Mouse (Mus musculus): ENCODE data around the gene Jmjd8.

DNA sequence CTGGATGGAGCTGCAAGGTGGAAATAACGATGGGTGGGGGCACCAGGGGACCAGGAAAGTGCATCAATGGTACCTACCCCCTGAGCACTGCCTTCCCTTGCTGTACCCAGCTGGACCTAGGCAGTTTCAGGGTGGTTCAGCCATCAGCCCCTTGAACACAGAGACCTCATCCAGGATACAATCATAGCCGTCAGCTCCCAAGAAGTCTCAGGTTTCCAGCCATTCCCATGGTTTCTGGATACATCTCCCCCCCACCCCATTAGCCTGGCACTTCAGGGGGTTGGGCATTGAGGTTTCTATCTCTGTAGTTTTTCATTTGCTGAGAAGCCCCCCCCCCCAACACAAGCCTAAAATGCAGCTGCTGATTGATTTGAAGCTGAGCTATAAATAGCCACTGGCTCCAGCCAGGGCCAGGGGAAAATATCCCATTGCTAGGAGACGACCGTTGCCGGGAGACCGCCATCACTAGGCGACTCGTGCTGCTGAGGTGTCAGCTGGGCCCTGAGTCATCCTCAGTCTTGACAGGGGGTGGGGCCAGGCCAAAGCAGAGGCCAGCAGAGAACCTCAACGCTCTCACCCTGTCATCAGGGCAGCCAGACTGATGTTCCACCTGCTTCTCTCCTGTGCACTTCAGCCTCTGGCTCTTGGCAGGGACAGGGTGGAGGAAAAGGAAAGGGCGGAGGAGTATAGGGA, 25.7 kb upstream of the Jmjd8 start:
- TF ChIP-seq CTCF (IDR thresholded peaks at IDR 0.05; ENCODE audit: control insufficient read depth, insufficient read depth, low read length), result no peak
- no peak for TF ChIP-seq POLR2A (IDR thresholded peaks at IDR 0.05; ENCODE audit: borderline replicate concordance, control insufficient read depth, low read depth, low read length)
